Mouse (Mus musculus) monocyte, adult 5-6 weeks (primary cell): ENCODE measurements at regions not wholly inside any gene's neighbourhood (a gene's known extent, or its start where the extent isn't known, plus 50 kb on each side); places are given as distances from the start of the nearest gene placed in this dataset.

ENCODE experiments used
- ATAC-seq: fragments of 153-309, 156-312 bp; replicated peaks from 2 replicates; pipeline ENCODE4 v1.8.0; 2017; ENCODE audit warnings: mild to moderate bottlenecking; ENCODE audit not compliant: low TSS enrichment, insufficient number of reproducible peaks, severe bottlenecking, poor library complexity, low FRiP score

GRCm38 (mm10) chr7:68905793-68906192 lies 156.8 kb upstream of the Arrdc4 start:
- ATAC-seq, result no peak

GRCm38 (mm10) chr7:68886173-68886572 lies 137.1 kb upstream of the Arrdc4 start:
- ATAC-seq, result no peak

- no peak for ATAC-seq
Observed at GRCm38 (mm10) chr7:68873008-68873407, 124.0 kb upstream of the Arrdc4 start.

- ATAC-seq, result no peak
Observed at GRCm38 (mm10) chr7:68864322-68865031, 115.4 kb upstream of the Arrdc4 start.

GRCm38 (mm10) chr7:68858471-68859210 lies 109.6 kb upstream of the Arrdc4 start:
- no peak for ATAC-seq

- no peak for ATAC-seq
Observed at GRCm38 (mm10) chr7:68851981-68852575, 103.0 kb upstream of the Arrdc4 start.

- ATAC-seq, result no peak
Observed at GRCm38 (mm10) chr7:68844606-68845005, 95.6 kb upstream of the Arrdc4 start.

- ATAC-seq, result no peak
Observed at GRCm38 (mm10) chr7:68843374-68843773, 94.3 kb upstream of the Arrdc4 start.

GRCm38 (mm10) chr7:68833977-68834791 lies 85.1 kb upstream of the Arrdc4 start:
- ATAC-seq, result no peak

GRCm38 (mm10) chr7:68833517-68833916 lies 84.5 kb upstream of the Arrdc4 start:
- ATAC-seq, result no peak

- ATAC-seq, result 0 out of 2 replicates have a peak, but pooled peaks have one; percentile 38
Observed at GRCm38 (mm10) chr7:68829861-68830260, 80.8 kb upstream of the Arrdc4 start.

- ATAC-seq, result no peak
Observed at GRCm38 (mm10) chr7:68824399-68824798, 75.4 kb upstream of the Arrdc4 start.

- ATAC-seq, result no peak
Observed at GRCm38 (mm10) chr7:68823646-68824045, 74.6 kb upstream of the Arrdc4 start.

- ATAC-seq, result peak; percentile 69; the same call in 1 of the 2 replicates
Observed at GRCm38 (mm10) chr7:68823189-68823588, 74.1 kb upstream of the Arrdc4 start.

- ATAC-seq, result no peak
Observed at GRCm38 (mm10) chr7:68814823-68815666, 66.0 kb upstream of the Arrdc4 start.

GRCm38 (mm10) chr7:68809782-68810181 lies 60.7 kb upstream of the Arrdc4 start:
- no peak for ATAC-seq
